ENCODE assay signal across 26 mouse cellular contexts in genomic region chr11:55764846-55765245, GRCm38 (mm10).
"Had no signal": no experiment of that assay in that cellular context is flagged by ENCODE, and none has a peak within 500 bp of the region (broad histone marks: within the 10 kb centered on the region; RNA-seq: fewer than 3 reads in every experiment).

No protein-coding gene starts in this region.

- H3K27me3 ChIP-seq: heart, embryonic 13.5 days; heart, embryonic 15.5 days; hindbrain, embryonic 13.5 days; hindbrain, embryonic 15.5 days; kidney, embryonic 15.5 days; limb, embryonic 13.5 days; limb, embryonic 15.5 days; liver, embryonic 12.5 days had no signal

- H3K4me1 ChIP-seq: heart, embryonic 13.5 days; heart, embryonic 15.5 days; hindbrain, embryonic 15.5 days; kidney, embryonic 15.5 days; limb, embryonic 13.5 days; limb, embryonic 15.5 days; liver, embryonic 12.5 days had no signal

- DNase-seq: gastrocnemius, postnatal 14 days; gastrocnemius, postnatal 36 days; heart, adult 2 months; heart, postnatal 14 days; heart, postnatal 36 days; kidney, adult 11 months; kidney, adult 2 months; kidney, adult 9 months; kidney, postnatal 14 days; kidney, postnatal 36 days; layer of hippocampus, adult 9-11 months; layer of hippocampus, postnatal 36 days; left cerebral cortex, postnatal 4 days had no signal

- H3K9ac ChIP-seq: heart, embryonic 13.5 days; heart, embryonic 15.5 days; hindbrain, embryonic 13.5 days; hindbrain, embryonic 15.5 days; kidney, embryonic 15.5 days; limb, embryonic 13.5 days; limb, embryonic 15.5 days; liver, embryonic 12.5 days; liver, embryonic 14.5 days had no signal

- H3K4me3 ChIP-seq: heart, adult 2 months; heart, embryonic 13.5 days; heart, embryonic 15.5 days; hindbrain, embryonic 13.5 days; hindbrain, embryonic 15.5 days; kidney, embryonic 15.5 days; limb, embryonic 13.5 days; limb, embryonic 15.5 days; liver, embryonic 12.5 days had no signal

- H3K9me3 ChIP-seq: heart, embryonic 13.5 days; heart, embryonic 15.5 days; hindbrain, embryonic 15.5 days; kidney, embryonic 15.5 days; limb, embryonic 13.5 days; limb, embryonic 15.5 days; liver, embryonic 12.5 days had no signal

- H3K36me3 ChIP-seq: heart, embryonic 13.5 days; heart, embryonic 15.5 days; hindbrain, embryonic 13.5 days; hindbrain, embryonic 15.5 days; kidney, embryonic 15.5 days; limb, embryonic 13.5 days; limb, embryonic 15.5 days; liver, embryonic 12.5 days had no signal

- H3K4me2 ChIP-seq: heart, embryonic 11.5 days; heart, embryonic 13.5 days; heart, embryonic 15.5 days; hindbrain, embryonic 13.5 days; hindbrain, embryonic 15.5 days; kidney, embryonic 15.5 days; limb, embryonic 13.5 days; limb, embryonic 15.5 days; liver, embryonic 12.5 days had no signal

- ATAC-seq: hindbrain, postnatal 0 days; intestine, embryonic 16.5 days; liver, embryonic 12.5 days had no signal

- H3K27ac ChIP-seq: heart, adult 2 months; heart, embryonic 13.5 days; heart, embryonic 15.5 days; hindbrain, embryonic 13.5 days; hindbrain, embryonic 15.5 days; hindbrain, postnatal 0 days; kidney, embryonic 15.5 days; kidney, postnatal 0 days; limb, embryonic 13.5 days; limb, embryonic 15.5 days; liver, embryonic 12.5 days; liver, embryonic 14.5 days had no signal
